19 mouse cellular contexts compared by ENCODE assay signal in genomic region chrX:166185327-166185913, GRCm38 (mm10).
"Had no signal": no experiment of that assay in that cellular context is flagged by ENCODE, and none has a peak within 500 bp of the region (broad histone marks: within the 10 kb centered on the region; RNA-seq: fewer than 3 reads in every experiment).

No protein-coding gene starts in this region.

- DNase-seq: liver, postnatal 0 days; lung, adult 2 months; lung, postnatal 14 days; lung, postnatal 36 days; midbrain, embryonic 14.5 days; right cerebral cortex, postnatal 25 days; right cerebral cortex, postnatal 4 days; spleen, adult 18-20 months; thymus, adult 18-20 months; thymus, postnatal 14 days; thymus, postnatal 36 days had no signal

- H3K4me1 ChIP-seq: liver, embryonic 15.5 days; lung, embryonic 15.5 days; midbrain, embryonic 10.5 days; midbrain, embryonic 12.5 days; neural tube, embryonic 12.5 days had no signal

- H3K36me3 ChIP-seq: liver, embryonic 15.5 days; lung, embryonic 15.5 days; midbrain, embryonic 12.5 days; neural tube, embryonic 12.5 days had no signal

- H3K27ac ChIP-seq: liver, embryonic 15.5 days; lung, embryonic 15.5 days; midbrain, embryonic 10.5 days; midbrain, embryonic 12.5 days; neural tube, embryonic 12.5 days had no signal

- ATAC-seq: liver, postnatal 0 days; lung, postnatal 0 days; midbrain, embryonic 16.5 days had no signal

- H3K27me3 ChIP-seq: liver, embryonic 15.5 days; lung, embryonic 15.5 days; neural tube, embryonic 12.5 days had no signal

- H3K4me3 ChIP-seq: liver, embryonic 15.5 days; lung, embryonic 15.5 days; midbrain, embryonic 10.5 days; midbrain, embryonic 12.5 days; myocyte; neural tube, embryonic 12.5 days had no signal
